Mouse (Mus musculus): ENCODE measurements around the gene Mycl. TPM values are rescaled to one million over a fixed set of nuclear protein-coding genes. Genes with fewer than 3 reads are reported as not detected.
A peak's percentile ranks its signal among the peaks of the same experiment; 100 is the strongest.

The Mycl gene
- polyA plus RNA-seq, 1 experiment from 2014 or later = 101 TPM

GRCm38 (mm10) chr4:122960321-122961099, 34.9 kb upstream of the Mycl start:
- peak; percentile 35 for ATAC-seq (ENCODE audit: insufficient read depth, low FRiP score, low TSS enrichment)
- Histone ChIP-seq H3K4me2 (ENCODE audit: low read depth) (peak overlapping the region; percentile 98), H3K27ac (ENCODE audit: low read depth, low read length) (peak overlapping the region; percentile 44; the same call in 1 of the 2 replicates), H3K9ac (ENCODE audit: low read length) (peak overlapping the region; percentile 76), H3K27me3 (ENCODE audit: control insufficient read depth, insufficient read depth, low read length) (0 out of 2 replicates have a peak, but pooled peaks cover 3% of the 10 kb centered on the region), H3K4me3 (ENCODE audit: low read depth, low read length) (peak overlapping the region; percentile 66), H3K4me1 (ENCODE audit: control insufficient read depth, insufficient read depth, low read length) (peaks cover 23% of the 10 kb centered on the region), H3K36me3 (ENCODE audit: control insufficient read depth, insufficient read depth, low read length) (no peaks in the 10 kb centered on the region), H3K9me3 (ENCODE audit: control insufficient read depth, low read length) (no peaks in the 10 kb centered on the region)
- peak; percentile 58 for DNase-seq (ENCODE audit: low spot score)
- WGBS = under 1% methylated on average over 43 of the region's 43 CpGs

- peak; percentile 80 for ATAC-seq (ENCODE audit: insufficient read depth, low FRiP score, low TSS enrichment)
- DNase-seq (ENCODE audit: low spot score) = peak; percentile 84
- Histone ChIP-seq H3K27me3 (ENCODE audit: control insufficient read depth, insufficient read depth, low read length) (0 out of 2 replicates have a peak, but pooled peaks cover 3% of the 10 kb centered on the region), H3K4me1 (ENCODE audit: control insufficient read depth, insufficient read depth, low read length) (peaks cover 19% of the 10 kb centered on the region), H3K27ac (ENCODE audit: low read depth, low read length) (peak within 1 kb of the TSS; percentile 44; the same call in 1 of the 2 replicates), H3K9me3 (ENCODE audit: control insufficient read depth, low read length) (no peaks in the 10 kb centered on the region), H3K4me3 (ENCODE audit: low read depth, low read length) (peak within 1 kb of the TSS; percentile 66), H3K36me3 (ENCODE audit: control insufficient read depth, insufficient read depth, low read length) (no peaks in the 10 kb centered on the region), H3K9ac (ENCODE audit: low read length) (peak within 1 kb of the TSS; percentile 76), H3K4me2 (ENCODE audit: low read depth) (peak within 1 kb of the TSS; percentile 98)
- WGBS = 0% methylated on average over 27 of the region's 27 CpGs
Measured at GRCm38 (mm10) chr4:122961100-122961567, 34.3 kb upstream of the Mycl start, which contains the start of gene Mfsd2a. Gene Mfsd2a (minus strand): TSS chr4:122961188.

DNA sequence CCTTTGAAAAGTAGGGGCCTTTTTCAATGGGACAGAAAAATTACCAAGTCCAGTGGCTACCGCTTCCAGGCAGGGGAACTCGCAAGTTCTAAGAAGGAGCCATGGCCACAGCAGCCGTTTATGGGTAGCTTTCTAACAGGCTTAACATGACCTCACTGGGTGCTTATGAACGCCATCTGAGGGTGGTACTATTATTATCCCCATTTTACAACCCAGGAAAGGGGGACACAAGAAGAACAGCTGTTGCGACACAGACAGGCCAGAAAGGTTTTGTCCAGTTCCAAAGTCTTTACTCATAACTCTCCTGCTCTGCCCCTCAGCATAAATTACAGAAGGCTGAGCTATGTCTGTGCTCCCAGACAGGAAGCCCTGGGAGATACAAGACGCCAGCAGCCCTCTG, 33.9 kb upstream of the Mycl start:
- Histone ChIP-seq H3K4me1 (ENCODE audit: control insufficient read depth, insufficient read depth, low read length) (peaks cover 19% of the 10 kb centered on the region), H3K27me3 (ENCODE audit: control insufficient read depth, insufficient read depth, low read length) (0 out of 2 replicates have a peak, but pooled peaks cover 3% of the 10 kb centered on the region), H3K4me2 (ENCODE audit: low read depth) (peak overlapping the region; percentile 98), H3K36me3 (ENCODE audit: control insufficient read depth, insufficient read depth, low read length) (no peaks in the 10 kb centered on the region), H3K27ac (ENCODE audit: low read depth, low read length) (0 out of 2 replicates have a peak overlapping the region, but pooled peaks have one; percentile 8), H3K9me3 (ENCODE audit: control insufficient read depth, low read length) (no peaks in the 10 kb centered on the region), H3K9ac (ENCODE audit: low read length) (peak overlapping the region; percentile 76), H3K4me3 (ENCODE audit: low read depth, low read length) (peak overlapping the region; percentile 66)
- WGBS = 12% methylated on average over 6 of the region's 6 CpGs
- ATAC-seq (ENCODE audit: insufficient read depth, low FRiP score, low TSS enrichment) (no peak), DNase-seq (ENCODE audit: low spot score) (no peak)

- WGBS = 46% methylated on average over 8 of the region's 8 CpGs
- Histone ChIP-seq H3K9ac (ENCODE audit: low read length) (no peak overlapping the region), H3K27ac (ENCODE audit: low read depth, low read length) (no peak overlapping the region), H3K4me2 (ENCODE audit: low read depth) (no peak overlapping the region; the same call in 1 of the 2 replicates), H3K4me1 (ENCODE audit: control insufficient read depth, insufficient read depth, low read length) (peaks cover 19% of the 10 kb centered on the region), H3K9me3 (ENCODE audit: control insufficient read depth, low read length) (no peaks in the 10 kb centered on the region), H3K4me3 (ENCODE audit: low read depth, low read length) (no peak overlapping the region), H3K36me3 (ENCODE audit: control insufficient read depth, insufficient read depth, low read length) (no peaks in the 10 kb centered on the region), H3K27me3 (ENCODE audit: control insufficient read depth, insufficient read depth, low read length) (0 out of 2 replicates have a peak, but pooled peaks cover 3% of the 10 kb centered on the region)
- ATAC-seq (ENCODE audit: insufficient read depth, low FRiP score, low TSS enrichment) = peak; percentile 26; the same call in 1 of the 2 replicates
- DNase-seq (ENCODE audit: low spot score) = peak; percentile 23
Measured at GRCm38 (mm10) chr4:122962751-122963150, 32.7 kb upstream of the Mycl start.

- DNase-seq (ENCODE audit: low spot score) = no peak
- no peaks in the 10 kb centered on the region for H3K4me1 ChIP-seq (ENCODE audit: control insufficient read depth, insufficient read depth, low read length)
- H3K9ac ChIP-seq (ENCODE audit: low read length) = no peak overlapping the region
- ATAC-seq (ENCODE audit: insufficient read depth, low FRiP score, low TSS enrichment) = no peak
- H3K27me3 ChIP-seq (ENCODE audit: control insufficient read depth, insufficient read depth, low read length) = no peaks in the 10 kb centered on the region
- no peak overlapping the region for H3K27ac ChIP-seq (ENCODE audit: low read depth, low read length)
- no peak overlapping the region for H3K4me3 ChIP-seq (ENCODE audit: low read depth, low read length)
- no peak overlapping the region for H3K4me2 ChIP-seq (ENCODE audit: low read depth)
- no peaks in the 10 kb centered on the region for H3K9me3 ChIP-seq (ENCODE audit: control insufficient read depth, low read length)
- WGBS = 77% methylated on average over 4 of the region's 4 CpGs
- no peaks in the 10 kb centered on the region for H3K36me3 ChIP-seq (ENCODE audit: control insufficient read depth, insufficient read depth, low read length)
Measured at GRCm38 (mm10) chr4:122968106-122968505, 27.3 kb upstream of the Mycl start.

- ATAC-seq (ENCODE audit: insufficient read depth, low FRiP score, low TSS enrichment) (no peak), DNase-seq (ENCODE audit: low spot score) (no peak)
- Histone ChIP-seq H3K27me3 (ENCODE audit: control insufficient read depth, insufficient read depth, low read length) (no peaks in the 10 kb centered on the region), H3K36me3 (ENCODE audit: control insufficient read depth, insufficient read depth, low read length) (no peaks in the 10 kb centered on the region), H3K9ac (ENCODE audit: low read length) (no peak overlapping the region), H3K4me2 (ENCODE audit: low read depth) (no peak overlapping the region), H3K4me1 (ENCODE audit: control insufficient read depth, insufficient read depth, low read length) (no peaks in the 10 kb centered on the region), H3K9me3 (ENCODE audit: control insufficient read depth, low read length) (no peaks in the 10 kb centered on the region), H3K4me3 (ENCODE audit: low read depth, low read length) (no peak overlapping the region), H3K27ac (ENCODE audit: low read depth, low read length) (no peak overlapping the region)
- 75% methylated on average over 4 of the region's 4 CpGs for WGBS
Measured at GRCm38 (mm10) chr4:122971191-122971590, 24.3 kb upstream of the Mycl start.

GRCm38 (mm10) chr4:122971646-122972045, 23.8 kb upstream of the Mycl start:
- 83% methylated on average over 4 of the region's 4 CpGs for WGBS

GRCm38 (mm10) chr4:122972056-122972455, 23.4 kb upstream of the Mycl start:
- no peaks in the 10 kb centered on the region for H3K36me3 ChIP-seq (ENCODE audit: control insufficient read depth, insufficient read depth, low read length)
- no peaks in the 10 kb centered on the region for H3K27me3 ChIP-seq (ENCODE audit: control insufficient read depth, insufficient read depth, low read length)
- no peaks in the 10 kb centered on the region for H3K9me3 ChIP-seq (ENCODE audit: control insufficient read depth, low read length)
- ATAC-seq (ENCODE audit: insufficient read depth, low FRiP score, low TSS enrichment) (no peak), DNase-seq (ENCODE audit: low spot score) (no peak)
- no peak overlapping the region for H3K4me3 ChIP-seq (ENCODE audit: low read depth, low read length)
- H3K4me2 ChIP-seq (ENCODE audit: low read depth) = no peak overlapping the region
- no peaks in the 10 kb centered on the region for H3K4me1 ChIP-seq (ENCODE audit: control insufficient read depth, insufficient read depth, low read length)
- 76% methylated on average over 8 of the region's 8 CpGs for WGBS
- no peak overlapping the region for H3K9ac ChIP-seq (ENCODE audit: low read length)
- H3K27ac ChIP-seq (ENCODE audit: low read depth, low read length) = no peak overlapping the region

More at GRCm38 (mm10) chr4:122971646-122972045, 23.8 kb upstream of the Mycl start:
- Histone ChIP-seq H3K9me3 (ENCODE audit: control insufficient read depth, low read length) (no peaks in the 10 kb centered on the region), H3K4me2 (ENCODE audit: low read depth) (no peak overlapping the region), H3K4me3 (ENCODE audit: low read depth, low read length) (no peak overlapping the region), H3K4me1 (ENCODE audit: control insufficient read depth, insufficient read depth, low read length) (no peaks in the 10 kb centered on the region), H3K9ac (ENCODE audit: low read length) (no peak overlapping the region), H3K36me3 (ENCODE audit: control insufficient read depth, insufficient read depth, low read length) (no peaks in the 10 kb centered on the region), H3K27ac (ENCODE audit: low read depth, low read length) (no peak overlapping the region), H3K27me3 (ENCODE audit: control insufficient read depth, insufficient read depth, low read length) (no peaks in the 10 kb centered on the region)
- DNase-seq (ENCODE audit: low spot score) = no peak
- no peak for ATAC-seq (ENCODE audit: insufficient read depth, low FRiP score, low TSS enrichment)
